Mouse (Mus musculus): ENCODE measurements around the gene Emid1. TPM values are rescaled to one million over a fixed set of nuclear protein-coding genes. Genes with fewer than 3 reads are reported as not detected.

The Emid1 gene
- polyA plus RNA-seq, 1 experiment from 2014 or later = 178 TPM

- Histone ChIP-seq H3K27ac (ENCODE audit: low read depth, low read length) (peak overlapping the region; percentile 24; the same call in 1 of the 2 replicates), H3K9ac (ENCODE audit: low read depth, low read length) (no peak overlapping the region)
Measured at GRCm38 (mm10) chr11:5140619-5141018, 11.4 kb downstream of the Emid1 start.

GRCm38 (mm10) chr11:5139372-5139771, 12.7 kb downstream of the Emid1 start:
- 42% methylated on average over 9 of the region's 9 CpGs for WGBS
- Histone ChIP-seq H3K9ac (ENCODE audit: low read depth, low read length) (no peak overlapping the region), H3K9me3 (ENCODE audit: control insufficient read depth, low read length) (no peaks in the 10 kb centered on the region), H3K4me1 (ENCODE audit: control insufficient read depth, insufficient read depth, low read length) (peaks cover 19% of the 10 kb centered on the region), H3K27me3 (ENCODE audit: control insufficient read depth, insufficient read depth, low read length) (no peaks in the 10 kb centered on the region), H3K36me3 (ENCODE audit: control insufficient read depth, insufficient read depth, low read length) (peaks cover 15% of the 10 kb centered on the region; the same call in 1 of the 2 replicates), H3K4me2 (replicated peaks; ENCODE audit: low read depth, low read length) (no peak overlapping the region), H3K27ac (ENCODE audit: low read depth, low read length) (no peak overlapping the region), H3K4me3 (ENCODE audit: low read length) (no peak overlapping the region)
- ATAC-seq (ENCODE audit: low FRiP score, low TSS enrichment) = no peak

More at GRCm38 (mm10) chr11:5140619-5141018, 11.4 kb downstream of the Emid1 start:
- H3K27me3 ChIP-seq (ENCODE audit: control insufficient read depth, insufficient read depth, low read length) = no peaks in the 10 kb centered on the region
- H3K4me3 ChIP-seq (ENCODE audit: low read length) = no peak overlapping the region
- WGBS = 53% methylated on average over 8 of the region's 8 CpGs
- H3K4me1 ChIP-seq (ENCODE audit: control insufficient read depth, insufficient read depth, low read length) = peaks cover 23% of the 10 kb centered on the region
- no peaks in the 10 kb centered on the region for H3K9me3 ChIP-seq (ENCODE audit: control insufficient read depth, low read length)
- H3K36me3 ChIP-seq (ENCODE audit: control insufficient read depth, insufficient read depth, low read length) = peaks cover 15% of the 10 kb centered on the region; the same call in 1 of the 2 replicates
- ATAC-seq (ENCODE audit: low FRiP score, low TSS enrichment) = no peak
- H3K4me2 ChIP-seq (replicated peaks; ENCODE audit: low read depth, low read length) = no peak overlapping the region

- H3K9ac ChIP-seq (ENCODE audit: low read depth, low read length) = no peak overlapping the region
- no peak overlapping the region for H3K4me2 ChIP-seq (replicated peaks; ENCODE audit: low read depth, low read length)
- no peak overlapping the region for H3K4me3 ChIP-seq (ENCODE audit: low read length)
- no peaks in the 10 kb centered on the region for H3K9me3 ChIP-seq (ENCODE audit: control insufficient read depth, low read length)
- WGBS = 83% methylated on average over 2 of the region's 2 CpGs
- peaks cover 19% of the 10 kb centered on the region for H3K4me1 ChIP-seq (ENCODE audit: control insufficient read depth, insufficient read depth, low read length)
- H3K27me3 ChIP-seq (ENCODE audit: control insufficient read depth, insufficient read depth, low read length) = no peaks in the 10 kb centered on the region
- ATAC-seq (ENCODE audit: low FRiP score, low TSS enrichment) = no peak
- H3K27ac ChIP-seq (ENCODE audit: low read depth, low read length) = no peak overlapping the region
- H3K36me3 ChIP-seq (ENCODE audit: control insufficient read depth, insufficient read depth, low read length) = peaks cover 15% of the 10 kb centered on the region; the same call in 1 of the 2 replicates
Measured at GRCm38 (mm10) chr11:5138642-5139041, 13.4 kb downstream of the Emid1 start.

- 76% methylated on average over 11 of the region's 11 CpGs for WGBS
- H3K4me2 ChIP-seq (replicated peaks; ENCODE audit: low read depth, low read length) = no peak overlapping the region
- H3K4me3 ChIP-seq (ENCODE audit: low read length) = no peak overlapping the region
- no peaks in the 10 kb centered on the region for H3K9me3 ChIP-seq (ENCODE audit: control insufficient read depth, low read length)
- no peak overlapping the region for H3K9ac ChIP-seq (ENCODE audit: low read depth, low read length)
- H3K36me3 ChIP-seq (ENCODE audit: control insufficient read depth, insufficient read depth, low read length) = peaks cover 13% of the 10 kb centered on the region; the same call in 1 of the 2 replicates
- no peak for ATAC-seq (ENCODE audit: low FRiP score, low TSS enrichment)
- H3K27me3 ChIP-seq (ENCODE audit: control insufficient read depth, insufficient read depth, low read length) = no peaks in the 10 kb centered on the region
- no peak overlapping the region for H3K27ac ChIP-seq (ENCODE audit: low read depth, low read length)
- H3K4me1 ChIP-seq (ENCODE audit: control insufficient read depth, insufficient read depth, low read length) = peaks cover 15% of the 10 kb centered on the region
Measured at GRCm38 (mm10) chr11:5135914-5136313, 16.1 kb downstream of the Emid1 start.

- H3K9ac ChIP-seq (ENCODE audit: low read depth, low read length) = no peak overlapping the region
- no peak for ATAC-seq (ENCODE audit: low FRiP score, low TSS enrichment)
- H3K4me1 ChIP-seq (ENCODE audit: control insufficient read depth, insufficient read depth, low read length) = peaks cover 16% of the 10 kb centered on the region
- no peak overlapping the region for H3K27ac ChIP-seq (ENCODE audit: low read depth, low read length)
- no peaks in the 10 kb centered on the region for H3K9me3 ChIP-seq (ENCODE audit: control insufficient read depth, low read length)
- H3K4me2 ChIP-seq (replicated peaks; ENCODE audit: low read depth, low read length) = no peak overlapping the region
- no peaks in the 10 kb centered on the region for H3K27me3 ChIP-seq (ENCODE audit: control insufficient read depth, insufficient read depth, low read length)
- WGBS = 74% methylated on average over 4 of the region's 4 CpGs
- peaks cover 8% of the 10 kb centered on the region; the same call in 1 of the 2 replicates for H3K36me3 ChIP-seq (ENCODE audit: control insufficient read depth, insufficient read depth, low read length)
- no peak overlapping the region for H3K4me3 ChIP-seq (ENCODE audit: low read length)
Measured at GRCm38 (mm10) chr11:5132751-5133150, 19.3 kb downstream of the Emid1 start.

- Histone ChIP-seq H3K4me1 (ENCODE audit: control insufficient read depth, insufficient read depth, low read length) (peaks cover 16% of the 10 kb centered on the region), H3K4me3 (ENCODE audit: low read length) (no peak overlapping the region), H3K27ac (ENCODE audit: low read depth, low read length) (peak overlapping the region; percentile 3; the same call in 1 of the 2 replicates), H3K27me3 (ENCODE audit: control insufficient read depth, insufficient read depth, low read length) (no peaks in the 10 kb centered on the region), H3K36me3 (ENCODE audit: control insufficient read depth, insufficient read depth, low read length) (peaks cover 8% of the 10 kb centered on the region; the same call in 1 of the 2 replicates), H3K9me3 (ENCODE audit: control insufficient read depth, low read length) (no peaks in the 10 kb centered on the region), H3K4me2 (replicated peaks; ENCODE audit: low read depth, low read length) (no peak overlapping the region), H3K9ac (ENCODE audit: low read depth, low read length) (no peak overlapping the region)
- WGBS = 40% methylated on average over 4 of the region's 4 CpGs
- ATAC-seq (ENCODE audit: low FRiP score, low TSS enrichment) = peak; percentile 63
Measured at GRCm38 (mm10) chr11:5130111-5130665, 21.9 kb downstream of the Emid1 start.

- ATAC-seq (ENCODE audit: low FRiP score, low TSS enrichment) = peak; percentile 88
- no peak overlapping the region for H3K9ac ChIP-seq (ENCODE audit: low read depth, low read length)
- peaks cover 8% of the 10 kb centered on the region; the same call in 1 of the 2 replicates for H3K36me3 ChIP-seq (ENCODE audit: control insufficient read depth, insufficient read depth, low read length)
- H3K27me3 ChIP-seq (ENCODE audit: control insufficient read depth, insufficient read depth, low read length) = no peaks in the 10 kb centered on the region
- H3K4me1 ChIP-seq (ENCODE audit: control insufficient read depth, insufficient read depth, low read length) = peaks cover 16% of the 10 kb centered on the region
- no peak overlapping the region for H3K4me2 ChIP-seq (replicated peaks; ENCODE audit: low read depth, low read length)
- H3K4me3 ChIP-seq (ENCODE audit: low read length) = no peak overlapping the region
- no peaks in the 10 kb centered on the region for H3K9me3 ChIP-seq (ENCODE audit: control insufficient read depth, low read length)
- 20% methylated on average over 5 of the region's 5 CpGs for WGBS
- H3K27ac ChIP-seq (ENCODE audit: low read depth, low read length) = peak overlapping the region; percentile 85; the same call in 1 of the 2 replicates
Measured at GRCm38 (mm10) chr11:5129035-5129480, 23.0 kb downstream of the Emid1 start.

GRCm38 (mm10) chr11:5125713-5126112, 26.3 kb downstream of the Emid1 start:
- H3K4me1 ChIP-seq (ENCODE audit: control insufficient read depth, insufficient read depth, low read length) = peaks cover 16% of the 10 kb centered on the region
- H3K36me3 ChIP-seq (ENCODE audit: control insufficient read depth, insufficient read depth, low read length) = peaks cover 3% of the 10 kb centered on the region; the same call in 1 of the 2 replicates
- no peak overlapping the region for H3K4me2 ChIP-seq (replicated peaks; ENCODE audit: low read depth, low read length)
- H3K4me3 ChIP-seq (ENCODE audit: low read length) = no peak overlapping the region
- H3K9me3 ChIP-seq (ENCODE audit: control insufficient read depth, low read length) = no peaks in the 10 kb centered on the region
- H3K9ac ChIP-seq (ENCODE audit: low read depth, low read length) = no peak overlapping the region
- ATAC-seq (ENCODE audit: low FRiP score, low TSS enrichment) = no peak
- no peak overlapping the region for H3K27ac ChIP-seq (ENCODE audit: low read depth, low read length)
- 83% methylated on average over 4 of the region's 4 CpGs for WGBS
- H3K27me3 ChIP-seq (ENCODE audit: control insufficient read depth, insufficient read depth, low read length) = no peaks in the 10 kb centered on the region

GRCm38 (mm10) chr11:5114931-5115581, 37.0 kb downstream of the Emid1 start:
- Histone ChIP-seq H3K9ac (ENCODE audit: low read depth, low read length) (no peak overlapping the region), H3K4me2 (replicated peaks; ENCODE audit: low read depth, low read length) (no peak overlapping the region), H3K9me3 (ENCODE audit: control insufficient read depth, low read length) (no peaks in the 10 kb centered on the region), H3K4me1 (ENCODE audit: control insufficient read depth, insufficient read depth, low read length) (no peaks in the 10 kb centered on the region), H3K27me3 (ENCODE audit: control insufficient read depth, insufficient read depth, low read length) (no peaks in the 10 kb centered on the region), H3K4me3 (ENCODE audit: low read length) (no peak overlapping the region), H3K27ac (ENCODE audit: low read depth, low read length) (no peak overlapping the region), H3K36me3 (ENCODE audit: control insufficient read depth, insufficient read depth, low read length) (no peaks in the 10 kb centered on the region; the same call in 1 of the 2 replicates)
- peak; percentile 48; the same call in 1 of the 2 replicates for ATAC-seq (ENCODE audit: low FRiP score, low TSS enrichment)
- WGBS = 27% methylated on average over 13 of the region's 13 CpGs

Data from kidney, embryonic 14.5 days (tissue).